Mouse (Mus musculus) midbrain, postnatal 0 days (tissue): ENCODE data around the gene Clcn3. TPM values are rescaled to one million over a fixed set of nuclear protein-coding genes. Genes with fewer than 3 reads are reported as not detected.
A peak's percentile ranks its signal among the peaks of the same experiment; 100 is the strongest.
"Not testable (repeated sequence)": the region's sequence is repeated elsewhere in the genome, so short reads cannot be mapped to it uniquely, and the experiment has no call there.

Experiments
- ATAC-seq: fragments of 200-750 bp; cut with Nextera tagmentation; 2 replicates; pipeline ENCODE4 v1.8.0; 2017; ENCODE audit warnings: moderate number of reproducible peaks, mild to moderate bottlenecking, moderate TSS enrichment, moderate library complexity; ENCODE audit not compliant: low FRiP score
- DNase-seq: peaks from one replicate; pipeline ENCODE4 v3.0.0-alpha.2; 2015; ENCODE audit warnings: low spot score
- H3K27ac ChIP-seq: fragments of 300-500 bp; sonication (generic); 2 replicates; pipeline ENCODE4 v1.5.1; 2014; ENCODE audit warnings: low read depth, mild to moderate bottlenecking, low read length, mixed read lengths
- H3K27me3 ChIP-seq: fragments of 300-500 bp; sonication (generic); 2 replicates; pipeline ENCODE4 v1.6.1; 2014; ENCODE audit warnings: low read length, control low read depth, mixed read lengths; ENCODE audit not compliant: insufficient read depth
- H3K36me3 ChIP-seq: fragments of 300-500 bp; sonication (generic); 2 replicates; pipeline ENCODE4 v1.6.1; 2014; ENCODE audit warnings: low read length, control low read depth, mixed read lengths; ENCODE audit not compliant: insufficient read depth
- H3K4me1 ChIP-seq: fragments of 300-500 bp; sonication (generic); 2 replicates; pipeline ENCODE4 v1.6.1; 2014; ENCODE audit warnings: mild to moderate bottlenecking, control low read depth, antibody characterized with exemption, low read length, mixed read lengths; ENCODE audit not compliant: insufficient read depth
- H3K4me2 ChIP-seq: fragments of 300-500 bp; sonication (generic); 2 replicates; pipeline ENCODE4 v1.6.1; 2014; ENCODE audit warnings: low read depth, mild to moderate bottlenecking, low read length, mixed read lengths; ENCODE audit not compliant: poor library complexity, severe bottlenecking
- H3K4me3 ChIP-seq: fragments of 300-500 bp; sonication (generic); 2 replicates; pipeline ENCODE4 v1.5.1; 2014; ENCODE audit warnings: low read depth, mild to moderate bottlenecking, low read length, moderate library complexity
- H3K9ac ChIP-seq: fragments of 300-500 bp; sonication (generic); replicated peaks from 2 replicates; pipeline ENCODE4 v1.6.1; 2014; ENCODE audit warnings: mild to moderate bottlenecking, low read length, moderate library complexity, mixed read lengths; ENCODE audit not compliant: poor library complexity, severe bottlenecking
- H3K9me3 ChIP-seq: fragments of 300-500 bp; sonication (generic); 2 replicates; pipeline ENCODE4 v1.6.1; 2016; ENCODE audit warnings: low read length, control low read depth
- CTCF ChIP-seq: IDR thresholded peaks from 2 replicates; pipeline ENCODE4 v1.5.1; 2016; ENCODE audit warnings: antibody characterized with exemption, mild to moderate bottlenecking
- WGBS: fragments of 180-500 bp; shearing (Covaris S2); extraction: QIAGEN DNeasy Blood & Tissue Kit; methylation state at CpG from one replicate; pipeline ENCODE4 v1.1.7; 2014; 5-methylcytosine and 5-hydroxymethylcytosine counted together
- polyA plus RNA-seq: library from polyadenylated mRNA; unstranded; fragments of >200 nt; fragmentation: Nextera tagmentation; extraction: Ambion mirVana; gene quantifications from 2 replicates; pipeline ENCODE4 v1.2.1, GENCODE M21; 2015
- total RNA-seq: library from RNA; depleted of rRNA; stranded (reverse); fragments of >200 nt; gene quantifications from 2 replicates; pipeline ENCODE4 v1.2.3, GENCODE M21; 2014; rRNA removed

The Clcn3 gene
- total RNA-seq (96.5 and 121 TPM in 2 replicates), polyA plus RNA-seq (78.8 and 79.5 TPM in 2 replicates)

GRCm38 (mm10) chr8:60982701-60983687 lies at the start of gene Clcn3:
TSS of gene Clcn3 (minus strand) at chr8:60983300.
- Histone ChIP-seq H3K4me1 (peaks cover 9% of the 10 kb centered on the region; the same call in 1 of the 2 replicates), H3K27me3 (no peaks in the 10 kb centered on the region), H3K9ac (peak within 1 kb of the TSS; percentile 80), H3K9me3 (no peaks in the 10 kb centered on the region), H3K4me2 (peak within 1 kb of the TSS; percentile 88), H3K4me3 (peak within 1 kb of the TSS; percentile 89), H3K36me3 (no peaks in the 10 kb centered on the region), H3K27ac (peak within 1 kb of the TSS; percentile 85)
- under 1% methylated on average over 100 of the region's 101 CpGs for WGBS
- DNase-seq (peak; percentile 99), ATAC-seq (peak; percentile 100)
- peak; percentile 27 for TF ChIP-seq CTCF

- TF ChIP-seq CTCF = no peak
- H3K27me3 ChIP-seq = no peaks in the 10 kb centered on the region
- ATAC-seq = no peak
- no peaks in the 10 kb centered on the region for H3K36me3 ChIP-seq
- no peaks in the 10 kb centered on the region for H3K9me3 ChIP-seq
- H3K27ac ChIP-seq = no peak overlapping the region
- no peak overlapping the region for H3K4me3 ChIP-seq
- no peaks in the 10 kb centered on the region for H3K4me1 ChIP-seq
- 93% methylated on average over 3 of the region's 3 CpGs for WGBS
- no peak overlapping the region for H3K9ac ChIP-seq
- H3K4me2 ChIP-seq = no peak overlapping the region
- DNase-seq = no peak
These were observed 13.4 kb upstream of the Clcn3 start for GRCm38 (mm10) chr8:60996468-60996867.

- ATAC-seq (no peak), DNase-seq (no peak)
- no peaks in the 10 kb centered on the region for H3K36me3 ChIP-seq
- H3K9me3 ChIP-seq = no peaks in the 10 kb centered on the region
- peak overlapping the region; percentile 83 for H3K27ac ChIP-seq
- H3K4me1 ChIP-seq = no peaks in the 10 kb centered on the region
- H3K4me2 ChIP-seq = peak overlapping the region; percentile 78
- peak overlapping the region; percentile 70 for H3K4me3 ChIP-seq
- no peaks in the 10 kb centered on the region for H3K27me3 ChIP-seq
- 6% methylated on average over 12 of the region's 12 CpGs for WGBS
- no peak for TF ChIP-seq CTCF
- peak overlapping the region; percentile 74 for H3K9ac ChIP-seq
These were observed 10.5 kb upstream of the Clcn3 start for GRCm38 (mm10) chr8:60993639-60993986.

GRCm38 (mm10) chr8:60992910-60993638 lies 10.0 kb upstream of the Clcn3 start, which contains the start of gene Nek1:
TSS of gene Nek1 (plus strand) at chr8:60993195.
- Histone ChIP-seq H3K4me2 (peak within 1 kb of the TSS; percentile 78), H3K9ac (peak within 1 kb of the TSS; percentile 74), H3K27ac (peak within 1 kb of the TSS; percentile 83), H3K4me3 (peak within 1 kb of the TSS; percentile 70), H3K36me3 (no peaks in the 10 kb centered on the region), H3K27me3 (no peaks in the 10 kb centered on the region), H3K9me3 (no peaks in the 10 kb centered on the region), H3K4me1 (no peaks in the 10 kb centered on the region)
- ATAC-seq (peak; percentile 97), DNase-seq (peak; percentile 97)
- no peak; the same call in 1 of the 2 replicates for TF ChIP-seq CTCF
- under 1% methylated on average over 55 of the region's 57 CpGs for WGBS

GRCm38 (mm10) chr8:60992561-60992909 lies 9.4 kb upstream of the Clcn3 start:
- no peaks in the 10 kb centered on the region for H3K4me1 ChIP-seq
- H3K9me3 ChIP-seq = no peaks in the 10 kb centered on the region
- no peaks in the 10 kb centered on the region for H3K27me3 ChIP-seq
- no peak for ATAC-seq
- under 1% methylated on average over 16 of the region's 16 CpGs for WGBS
- no peaks in the 10 kb centered on the region for H3K36me3 ChIP-seq
- peak overlapping the region; percentile 78 for H3K4me2 ChIP-seq
- H3K4me3 ChIP-seq = peak overlapping the region; percentile 70
- H3K9ac ChIP-seq = peak overlapping the region; percentile 74
- DNase-seq = no peak
- H3K27ac ChIP-seq = peak overlapping the region; percentile 83; the same call in 1 of the 2 replicates
- TF ChIP-seq CTCF = no peak

GRCm38 (mm10) chr8:60984260-60985010 lies 1.3 kb upstream of the Clcn3 start:
- Histone ChIP-seq H3K4me2 (peak overlapping the region; percentile 88; the same call in 1 of the 2 replicates), H3K4me3 (peak overlapping the region; percentile 89)
- not testable (repeated sequence) for ATAC-seq, H3K36me3 ChIP-seq, H3K9me3 ChIP-seq, H3K9ac ChIP-seq, H3K27me3 ChIP-seq, DNase-seq, H3K27ac ChIP-seq, H3K4me1 ChIP-seq
- WGBS = 94% methylated on average over 17 of the region's 17 CpGs
